Comparison of ENCODE assay signal across 10 mouse cellular contexts in the genomic region with DNA sequence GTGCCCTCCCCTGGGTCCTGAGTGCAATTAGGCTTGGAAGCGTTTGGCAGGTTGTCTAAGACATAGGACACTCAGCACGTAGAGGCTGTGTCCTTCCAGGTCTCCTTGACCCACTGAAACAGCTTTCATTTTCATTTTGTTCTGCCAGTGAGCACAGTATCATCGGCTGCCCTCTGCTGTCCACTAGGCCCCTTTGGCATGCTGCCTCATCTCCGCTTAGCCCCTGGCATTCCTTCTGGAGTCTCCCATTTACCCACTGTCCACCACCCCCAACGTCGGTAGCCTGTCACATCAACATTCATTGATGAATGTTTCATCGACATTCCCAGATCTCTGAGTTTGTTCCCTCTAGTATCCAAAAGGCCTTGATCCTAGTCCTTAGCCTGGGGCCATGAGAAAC. TPM values are rescaled to one million over a fixed set of nuclear protein-coding genes. Genes with fewer than 3 reads are reported as not detected.
DNase-seq lines count a peak whose midpoint lies in the region; ATAC-seq and TF ChIP-seq lines count a peak whose summit lies in the region.
"Had no signal": no experiment of that assay in that cellular context is flagged by ENCODE, and none has a peak within 500 bp of the region (broad histone marks: within the 10 kb centered on the region; RNA-seq: fewer than 3 reads in every experiment).

No protein-coding gene starts in this region.

- 64% methylated on average over 7 of the region's 7 CpGs for WGBS in spleen, adult 2 months
- 53% methylated on average over 7 of the region's 7 CpGs for WGBS in heart, embryonic 14.5 days
- WGBS in limb, embryonic 15.5 days = 87% methylated on average over 7 of the region's 7 CpGs
- WGBS in stomach, postnatal 0 days = 78% methylated on average over 7 of the region's 7 CpGs

- H3K27me3 ChIP-seq in spleen, adult 2 months (ENCODE audit: control insufficient read depth, insufficient read depth, low read length) = no peaks in the 10 kb centered on the region
- no peaks in the 10 kb centered on the region for H3K27me3 ChIP-seq in heart, embryonic 14.5 days (ENCODE audit: control insufficient read depth, insufficient read depth, low read length)
- H3K27me3 ChIP-seq in limb, embryonic 15.5 days = no peaks in the 10 kb centered on the region
- no peaks in the 10 kb centered on the region for H3K27me3 ChIP-seq in stomach, postnatal 0 days (ENCODE audit: control insufficient read depth, insufficient read depth, low read length)

- H3K4me2 ChIP-seq in heart, embryonic 14.5 days (ENCODE audit: low read length) = peak overlapping the region; percentile 55
- no peak overlapping the region for H3K4me2 ChIP-seq in limb, embryonic 15.5 days
- H3K4me2 ChIP-seq in stomach, postnatal 0 days (replicated peaks; ENCODE audit: low read depth) = peak overlapping the region; percentile 3; the same call in 1 of the 2 replicates

- H3K27ac ChIP-seq in spleen, adult 2 months (ENCODE audit: insufficient read depth, low read length) = peak overlapping the region; percentile 41; the same call in 1 of the 2 replicates
- peak overlapping the region; percentile 81 to 85 for H3K27ac ChIP-seq in heart, embryonic 14.5 days (replicated peaks in 1 of 2; ENCODE audit: control insufficient read depth in 1 of 2, insufficient read depth in 1 of 2, low read depth in 2 of 2, low read length in 2 of 2)
- H3K27ac ChIP-seq in limb, embryonic 15.5 days = peak overlapping the region; percentile 50; the same call in 1 of the 2 replicates
- peak overlapping the region; percentile 71 for H3K27ac ChIP-seq in stomach, postnatal 0 days (replicated peaks)

- H3K9ac ChIP-seq in heart, embryonic 14.5 days (ENCODE audit: low read length) = peak overlapping the region; percentile 71
- H3K9ac ChIP-seq in limb, embryonic 15.5 days = no peak overlapping the region
- H3K9ac ChIP-seq in stomach, postnatal 0 days (ENCODE audit: low read length) = no peak overlapping the region

- H3K36me3 ChIP-seq in spleen, adult 2 months (ENCODE audit: control insufficient read depth, insufficient read depth, low read length) = peaks cover 41% of the 10 kb centered on the region
- H3K36me3 ChIP-seq in heart, embryonic 14.5 days (ENCODE audit: control insufficient read depth, insufficient read depth, low read length) = peaks cover 13% of the 10 kb centered on the region
- H3K36me3 ChIP-seq in limb, embryonic 15.5 days = no peaks in the 10 kb centered on the region
- H3K36me3 ChIP-seq in stomach, postnatal 0 days (ENCODE audit: control insufficient read depth, insufficient read depth, low read length) = no peaks in the 10 kb centered on the region

- H3K4me1 ChIP-seq in spleen, adult 2 months (ENCODE audit: control insufficient read depth, insufficient read depth, insufficient read length) = 0 out of 2 replicates have a peak, but pooled peaks cover 3% of the 10 kb centered on the region
- peaks cover 7 to 10% of the 10 kb centered on the region in 2 experiments; a peak in 3 of 4 replicates for H3K4me1 ChIP-seq in heart, embryonic 14.5 days (ENCODE audit: control insufficient read depth in 2 of 2, insufficient read depth in 2 of 2, low read length in 2 of 2)
- H3K4me1 ChIP-seq in limb, embryonic 15.5 days = no peaks in the 10 kb centered on the region
- no peaks in the 10 kb centered on the region for H3K4me1 ChIP-seq in stomach, postnatal 0 days (replicated peaks; ENCODE audit: control insufficient read depth, insufficient read depth)

- TF ChIP-seq POLR2A in spleen, adult 2 months (IDR thresholded peaks at IDR 0.05; ENCODE audit: low read depth, low read length) = no peak

- intact Hi-C loops in gastrocnemius, postnatal 14 days (cut with DNase I; ENCODE audit: low total_unique reads) = no loop called here
- intact Hi-C loops in gastrocnemius, postnatal 36 days (cut with DNase I) = no loop called here

- no peak for DNase-seq in spleen, adult 2 months (ENCODE audit: low read depth in 1 of 2, low spot score in 2 of 2)
- no peak for DNase-seq in spleen, postnatal 36 days (ENCODE audit: low spot score in 2 of 2)
- DNase-seq in stomach, postnatal 0 days (ENCODE audit: low spot score) = no peak
- no peak for DNase-seq in gastrocnemius, postnatal 14 days
- no peak for DNase-seq in ovary, postnatal 10 days (ENCODE audit: low spot score)
- no peak for DNase-seq in gastrocnemius, postnatal 36 days
- DNase-seq: thymus, adult 2 months had no signal

- no peaks in the 10 kb centered on the region for H3K9me3 ChIP-seq in heart, embryonic 14.5 days (ENCODE audit: control insufficient read depth, low read length)
- no peaks in the 10 kb centered on the region for H3K9me3 ChIP-seq in limb, embryonic 15.5 days
- H3K9me3 ChIP-seq in stomach, postnatal 0 days (ENCODE audit: control insufficient read depth, low read length) = no peaks in the 10 kb centered on the region

- no peak for ATAC-seq in heart, embryonic 14.5 days (ENCODE audit: insufficient number of reproducible peaks, insufficient read depth, low FRiP score, low read depth)
- no peak for ATAC-seq in limb, embryonic 15.5 days (ENCODE audit: insufficient number of reproducible peaks, low FRiP score, low TSS enrichment, low read depth)
- no peak for ATAC-seq in stomach, postnatal 0 days (ENCODE audit: low FRiP score, low TSS enrichment)

- no peak for TF ChIP-seq CTCF in spleen, adult 2 months (IDR thresholded peaks at IDR 0.05; ENCODE audit: extremely low read depth, insufficient read depth, insufficient read length, insufficient replicate concordance)
- TF ChIP-seq CTCF in stomach, postnatal 0 days (IDR thresholded peaks at IDR 0.05; ENCODE audit: low read depth) = peak; percentile 24

- TF ChIP-seq EP300 in stomach, postnatal 0 days (optimal IDR thresholded peaks at IDR 0.05) = no peak

- no peak overlapping the region for H3K4me3 ChIP-seq in spleen, adult 2 months (ENCODE audit: extremely low read depth, insufficient read depth, insufficient read length)
- H3K4me3 ChIP-seq in heart, embryonic 14.5 days (ENCODE audit: control insufficient read depth in 1 of 2, insufficient read depth in 1 of 2, low read depth in 1 of 2, low read length in 2 of 2) = peak overlapping the region; percentile 33 to 44
- peak overlapping the region; percentile 14 for H3K4me3 ChIP-seq in limb, embryonic 15.5 days
- no peak overlapping the region for H3K4me3 ChIP-seq in stomach, postnatal 0 days (ENCODE audit: low read depth, low read length)
- H3K4me3 ChIP-seq: erythroblast, embryonic 14.5 days had no signal

RNA-seq across cellular contexts. Expression of gene Icam2, which starts 6.0 kb away (rescaled TPM):
- 82.6 and 93.8 TPM in 2 replicates for polyA plus RNA-seq in spleen, adult 2 months (2012; rRNA removed)
- polyA plus RNA-seq in heart, embryonic 14.5 days (2014; fragmentation: Nextera tagmentation; extraction: Ambion mirVana) = 105 and 108 TPM in 2 replicates
- 39.1 and 46.1 TPM in 2 replicates for polyA plus RNA-seq in limb, embryonic 15.5 days (2015; fragmentation: Nextera tagmentation; extraction: Ambion mirVana)
- 12.7 and 13.2 TPM in 2 replicates for polyA plus RNA-seq in stomach, postnatal 0 days (2015; fragmentation: Nextera tagmentation; extraction: Ambion mirVana)
- total RNA-seq in gastrocnemius, postnatal 14 days (2021) = 10 to 100 TPM; 11.7 to 12.2 TPM
- 1 to 10 TPM; 4.4 to 5.4 TPM for total RNA-seq in gastrocnemius, postnatal 36 days (2021)

RNA-seq across cellular contexts. Expression of gene Prr29, which starts 16.6 kb away (rescaled TPM):
- 0.55 and 0.82 TPM in 2 replicates for polyA plus RNA-seq in spleen, adult 2 months (2012; rRNA removed)
- polyA plus RNA-seq in heart, embryonic 14.5 days (2014; fragmentation: Nextera tagmentation; extraction: Ambion mirVana) = 0.35 TPM in 1 of 2 replicates, not detected in the other
- 0.38 and 0.70 TPM in 2 replicates for polyA plus RNA-seq in limb, embryonic 15.5 days (2015; fragmentation: Nextera tagmentation; extraction: Ambion mirVana)
- 0.23 and 0.41 TPM in 2 replicates for polyA plus RNA-seq in stomach, postnatal 0 days (2015; fragmentation: Nextera tagmentation; extraction: Ambion mirVana)
- total RNA-seq in gastrocnemius, postnatal 14 days (2021) = 10 to 100 TPM; 11.8 to 13.1 TPM
- 1 to 10 TPM; 5.7 to 7.1 TPM for total RNA-seq in gastrocnemius, postnatal 36 days (2021)
- polyA plus RNA-seq: erythroblast, embryonic 14.5 days had no signal

RNA-seq across cellular contexts. Expression of gene Scn4a, which starts 28.8 kb away (rescaled TPM):
- 6.1 and 6.5 TPM in 2 replicates for polyA plus RNA-seq in spleen, adult 2 months (2012; rRNA removed)
- polyA plus RNA-seq in heart, embryonic 14.5 days (2014; fragmentation: Nextera tagmentation; extraction: Ambion mirVana) = 0.07 and 0.42 TPM in 2 replicates
- polyA plus RNA-seq in limb, embryonic 15.5 days (2015; fragmentation: Nextera tagmentation; extraction: Ambion mirVana) = 0.46 and 1.8 TPM in 2 replicates
- polyA plus RNA-seq in stomach, postnatal 0 days (2015; fragmentation: Nextera tagmentation; extraction: Ambion mirVana) = 0.02 and 0.12 TPM in 2 replicates
- total RNA-seq in gastrocnemius, postnatal 14 days (2021) = 100 to 1,000 TPM; 178 to 181 TPM
- 100 to 1,000 TPM; 381 to 407 TPM for total RNA-seq in gastrocnemius, postnatal 36 days (2021)
- polyA plus RNA-seq: erythroblast, embryonic 14.5 days had no signal

Comparison
In these comparisons a context has a peak if more than half of its experiments do, and no peak if none do; other contexts are left out.
1. H3K4me3 ChIP-seq: peak in heart, embryonic 14.5 days (2 of 2) and limb, embryonic 15.5 days (single experiment); none in spleen, adult 2 months (single experiment) and stomach, postnatal 0 days (single experiment).
2. Peak in every context shown above with its lines, with median percentiles within 50 percentile points of each other: H3K27ac ChIP-seq.